Mouse (Mus musculus) intestine, postnatal 0 days (tissue): ENCODE measurements around the gene Rcc2. TPM values are rescaled to one million over a fixed set of nuclear protein-coding genes. Genes with fewer than 3 reads are reported as not detected.
A peak's percentile ranks its signal among the peaks of the same experiment; 100 is the strongest.

Experiments
- ATAC-seq: fragments of 200-750 bp; cut with Nextera tagmentation; 2 replicates; pipeline ENCODE4 v1.8.0; 2017; ENCODE audit warnings: mild to moderate bottlenecking, moderate TSS enrichment, moderate library complexity
- H3K27ac ChIP-seq: fragments of 300-500 bp; sonication (generic); 2 replicates; pipeline ENCODE4 v1.5.1; 2014; ENCODE audit warnings: mild to moderate bottlenecking, low read depth, low read length, moderate library complexity
- H3K27me3 ChIP-seq: fragments of 300-500 bp; sonication (generic); replicated peaks from 2 replicates; pipeline ENCODE4 v1.6.1; 2014; ENCODE audit warnings: low read length, mixed read lengths; ENCODE audit not compliant: control insufficient read depth, insufficient read depth
- H3K36me3 ChIP-seq: fragments of 300-500 bp; sonication (generic); 2 replicates; pipeline ENCODE4 v1.6.1; 2014; ENCODE audit warnings: mild to moderate bottlenecking, moderate library complexity; ENCODE audit not compliant: control insufficient read depth, insufficient read depth
- H3K4me1 ChIP-seq: fragments of 300-500 bp; sonication (generic); replicated peaks from 2 replicates; pipeline ENCODE4 v1.6.1; 2014; ENCODE audit warnings: antibody characterized with exemption, low read length, mixed read lengths; ENCODE audit not compliant: control insufficient read depth, insufficient read depth
- H3K4me2 ChIP-seq: fragments of 300-500 bp; sonication (generic); replicated peaks from 2 replicates; pipeline ENCODE4 v1.6.1; 2014; ENCODE audit warnings: low read depth, mild to moderate bottlenecking, moderate library complexity
- H3K4me3 ChIP-seq: fragments of 300-500 bp; sonication (generic); 2 replicates; pipeline ENCODE4 v1.5.1; 2014; ENCODE audit warnings: low read depth, low read length
- H3K9ac ChIP-seq: fragments of 300-500 bp; sonication (generic); 2 replicates; pipeline ENCODE4 v1.6.1; 2014; ENCODE audit warnings: mild to moderate bottlenecking, low read depth, low read length
- H3K9me3 ChIP-seq: fragments of 300-500 bp; sonication (generic); 2 replicates; pipeline ENCODE4 v1.6.1; 2016; ENCODE audit warnings: mixed run types; ENCODE audit not compliant: control insufficient read depth
- CTCF ChIP-seq: sonication (generic); IDR thresholded peaks from 2 replicates; pipeline ENCODE4 v1.5.1; 2016; ENCODE audit warnings: low read depth, mild to moderate bottlenecking, control low read depth, antibody characterized with exemption, moderate library complexity
- WGBS: fragments of 180-500 bp; shearing (Covaris S2); extraction: QIAGEN DNeasy Blood & Tissue Kit; methylation state at CpG from one replicate; pipeline ENCODE4 v1.1.7; 2014; 5-methylcytosine and 5-hydroxymethylcytosine counted together
- polyA plus RNA-seq: library from polyadenylated mRNA; unstranded; fragments of >200 nt; fragmentation: Nextera tagmentation; extraction: Ambion mirVana; gene quantifications from 2 replicates; pipeline ENCODE4 v1.2.1, GENCODE M21; 2015

Rcc2 gene
- polyA plus RNA-seq, 1 experiment from 2014 or later: 15.6 TPM

GRCm38 (mm10) chr4:140753366-140753765 lies 53.0 kb downstream of the Rcc2 start:
- H3K4me3 ChIP-seq: no peak overlapping the region
- WGBS: 52% methylated on average over 7 of the region's 7 CpGs
- no peaks in the 10 kb centered on the region for H3K9me3 ChIP-seq
- H3K9ac ChIP-seq: no peak overlapping the region
- no peak for TF ChIP-seq CTCF
- H3K36me3 ChIP-seq: no peaks in the 10 kb centered on the region
- H3K27me3 ChIP-seq: no peaks in the 10 kb centered on the region; the same call in 1 of the 2 replicates
- no peak overlapping the region for H3K4me2 ChIP-seq
- 0 out of 2 replicates have a peak, but pooled peaks cover 4% of the 10 kb centered on the region for H3K4me1 ChIP-seq
- no peak for ATAC-seq
- H3K27ac ChIP-seq: no peak overlapping the region

GRCm38 (mm10) chr4:140755811-140756210 lies 55.5 kb downstream of the Rcc2 start:
- Histone ChIP-seq H3K4me1 (no peaks in the 10 kb centered on the region), H3K4me2 (no peak overlapping the region), H3K4me3 (no peak overlapping the region), H3K9me3 (no peaks in the 10 kb centered on the region), H3K27ac (no peak overlapping the region), H3K9ac (no peak overlapping the region), H3K27me3 (no peaks in the 10 kb centered on the region; the same call in 1 of the 2 replicates), H3K36me3 (no peaks in the 10 kb centered on the region)
- no peak for TF ChIP-seq CTCF
- 82% methylated on average over 3 of the region's 3 CpGs for WGBS
- ATAC-seq: no peak

GRCm38 (mm10) chr4:140761601-140762000 lies 61.3 kb downstream of the Rcc2 start:
- Histone ChIP-seq H3K9me3 (no peaks in the 10 kb centered on the region), H3K36me3 (no peaks in the 10 kb centered on the region), H3K27me3 (no peaks in the 10 kb centered on the region), H3K4me3 (no peak overlapping the region), H3K27ac (no peak overlapping the region), H3K9ac (no peak overlapping the region), H3K4me2 (no peak overlapping the region), H3K4me1 (no peaks in the 10 kb centered on the region)
- TF ChIP-seq CTCF: no peak
- 90% methylated on average over 7 of the region's 7 CpGs for whole genome bisulfite sequencing
- no peak for ATAC-seq

GRCm38 (mm10) chr4:140763158-140763557 lies 62.8 kb downstream of the Rcc2 start:
- H3K4me3 ChIP-seq: no peak overlapping the region
- no peaks in the 10 kb centered on the region for H3K9me3 ChIP-seq
- whole genome bisulfite sequencing: 11% methylated on average over 9 of the region's 9 CpGs
- H3K4me2 ChIP-seq: no peak overlapping the region
- H3K27ac ChIP-seq: no peak overlapping the region
- peak; percentile 53 for ATAC-seq
- H3K9ac ChIP-seq: no peak overlapping the region
- H3K36me3 ChIP-seq: no peaks in the 10 kb centered on the region
- TF ChIP-seq CTCF: peak; percentile 87
- no peaks in the 10 kb centered on the region for H3K4me1 ChIP-seq
- H3K27me3 ChIP-seq: no peaks in the 10 kb centered on the region

GRCm38 (mm10) chr4:140765936-140766335 lies 65.6 kb downstream of the Rcc2 start:
- no peaks in the 10 kb centered on the region for H3K36me3 ChIP-seq
- no peak overlapping the region for H3K4me3 ChIP-seq
- H3K4me1 ChIP-seq: no peaks in the 10 kb centered on the region
- H3K9ac ChIP-seq: no peak overlapping the region
- H3K9me3 ChIP-seq: no peaks in the 10 kb centered on the region
- TF ChIP-seq CTCF: no peak
- no peak overlapping the region for H3K27ac ChIP-seq
- ATAC-seq: no peak
- no peaks in the 10 kb centered on the region for H3K27me3 ChIP-seq
- WGBS: 69% methylated on average over 3 of the region's 3 CpGs
- no peak overlapping the region for H3K4me2 ChIP-seq

GRCm38 (mm10) chr4:140768973-140769372 lies 68.6 kb downstream of the Rcc2 start:
- Histone ChIP-seq H3K36me3 (no peaks in the 10 kb centered on the region), H3K9me3 (no peaks in the 10 kb centered on the region), H3K9ac (no peak overlapping the region), H3K4me1 (no peaks in the 10 kb centered on the region; the same call in 1 of the 2 replicates), H3K27ac (no peak overlapping the region), H3K27me3 (no peaks in the 10 kb centered on the region), H3K4me3 (no peak overlapping the region), H3K4me2 (no peak overlapping the region)
- TF ChIP-seq CTCF: no peak
- WGBS: 74% methylated on average over 5 of the region's 5 CpGs
- no peak for ATAC-seq

GRCm38 (mm10) chr4:140770433-140770832 lies 70.1 kb downstream of the Rcc2 start:
- WGBS: 7% methylated on average over 13 of the region's 13 CpGs
- H3K36me3 ChIP-seq: no peaks in the 10 kb centered on the region
- H3K4me3 ChIP-seq: peak overlapping the region; percentile 29
- ATAC-seq: peak; percentile 50
- H3K27me3 ChIP-seq: no peaks in the 10 kb centered on the region
- no peak overlapping the region for H3K9ac ChIP-seq
- no peak for TF ChIP-seq CTCF
- H3K4me2 ChIP-seq: peak overlapping the region; percentile 40
- H3K27ac ChIP-seq: no peak overlapping the region
- no peaks in the 10 kb centered on the region for H3K9me3 ChIP-seq
- no peaks in the 10 kb centered on the region; the same call in 1 of the 2 replicates for H3K4me1 ChIP-seq
